Mouse (Mus musculus) thymus, postnatal 14 days (tissue): ENCODE results near the gene Wfdc13.

ENCODE experiments used
- DNase-seq: peaks from one replicate; pipeline ENCODE4 v3.0.0; 2021

Wfdc13 gene

GRCm38 (mm10) chr2:164684807-164685206 lies at the start of gene Wfdc13:
Gene Wfdc13, plus strand, starts transcription at chr2:164685107.
- DNase-seq = no peak

GRCm38 (mm10) chr2:164635266-164635665 lies 49.6 kb upstream of the Wfdc13 start:
- DNase-seq = peak; percentile 7

- DNase-seq = no peak
Measured at GRCm38 (mm10) chr2:164638696-164639095, 46.2 kb upstream of the Wfdc13 start, which contains the start of gene Wfdc16. Gene Wfdc16, minus strand, starts transcription at chr2:164638796.

GRCm38 (mm10) chr2:164641129-164641528 lies 43.8 kb upstream of the Wfdc13 start:
- no peak for DNase-seq

- no peak for DNase-seq
Measured at GRCm38 (mm10) chr2:164641881-164642673, 42.8 kb upstream of the Wfdc13 start.

GRCm38 (mm10) chr2:164655858-164656257 lies 29.0 kb upstream of the Wfdc13 start, which contains the start of gene Wfdc10:
Gene Wfdc10, plus strand, starts transcription at chr2:164656046.
- peak; percentile 58 for DNase-seq

GRCm38 (mm10) chr2:164656483-164656882 lies 28.4 kb upstream of the Wfdc13 start, which contains the start of gene Wfdc9:
Gene Wfdc9, minus strand, starts transcription at chr2:164656583.
- no peak for DNase-seq

- no peak for DNase-seq
Measured at GRCm38 (mm10) chr2:164664851-164665250, 20.1 kb upstream of the Wfdc13 start.

- no peak for DNase-seq
Measured at GRCm38 (mm10) chr2:164670261-164670660, 14.6 kb upstream of the Wfdc13 start.

GRCm38 (mm10) chr2:164670938-164671337 lies 14.0 kb upstream of the Wfdc13 start:
- no peak for DNase-seq

- DNase-seq = no peak
Measured at GRCm38 (mm10) chr2:164673987-164674386, 10.9 kb upstream of the Wfdc13 start, which contains the start of gene Wfdc11. Gene Wfdc11, minus strand, starts transcription at chr2:164674087.

GRCm38 (mm10) chr2:164676103-164676502 lies 8.8 kb upstream of the Wfdc13 start:
- no peak for DNase-seq

GRCm38 (mm10) chr2:164676916-164677685 lies 7.8 kb upstream of the Wfdc13 start:
- DNase-seq = no peak

- peak; percentile 89 for DNase-seq
Measured at GRCm38 (mm10) chr2:164678848-164679625, 5.9 kb upstream of the Wfdc13 start.

GRCm38 (mm10) chr2:164679906-164680305 lies 5.0 kb upstream of the Wfdc13 start:
- peak; percentile 60 for DNase-seq

- DNase-seq = no peak
Measured at GRCm38 (mm10) chr2:164698201-164698600, 13.3 kb downstream of the Wfdc13 start, which contains the start of gene Spint4. Gene Spint4, plus strand, starts transcription at chr2:164698501.

- DNase-seq = no peak
Measured at GRCm38 (mm10) chr2:164700959-164701358, 16.1 kb downstream of the Wfdc13 start.

GRCm38 (mm10) chr2:164701761-164702160 lies 16.9 kb downstream of the Wfdc13 start:
- DNase-seq = no peak

- no peak for DNase-seq
Measured at GRCm38 (mm10) chr2:164704235-164704634, 19.3 kb downstream of the Wfdc13 start.

- no peak for DNase-seq
Measured at GRCm38 (mm10) chr2:164705328-164705727, 20.4 kb downstream of the Wfdc13 start.

GRCm38 (mm10) chr2:164705991-164706390 lies 21.1 kb downstream of the Wfdc13 start:
- no peak for DNase-seq

GRCm38 (mm10) chr2:164715005-164715404 lies 30.1 kb downstream of the Wfdc13 start, which contains the start of gene Spint5:
Gene Spint5, plus strand, starts transcription at chr2:164715305.
- DNase-seq = no peak
